Mouse (Mus musculus) myocyte (in vitro differentiated cells): Measurements from ENCODE around the gene A930009A15Rik.

Experiments
- POLR2A ChIP-seq: IDR thresholded peaks from one replicate; pipeline ENCODE4 v1.6.1; 2011; ENCODE audit warnings: low read depth, mild to moderate bottlenecking, control low read depth, moderate library complexity; ENCODE audit not compliant: insufficient read length
- USF1 ChIP-seq: IDR thresholded peaks from one replicate; pipeline ENCODE4 v1.6.1; 2011; ENCODE audit warnings: low read depth, mild to moderate bottlenecking, control low read depth, moderate library complexity

GRCm38 (mm10) chr10:115542917-115543316 is 26.9 kb upstream of the A930009A15Rik start:
- TF ChIP-seq POLR2A (no peak), USF1 (no peak)
